21 mouse cellular contexts compared by ENCODE assay signal in the genomic region with DNA sequence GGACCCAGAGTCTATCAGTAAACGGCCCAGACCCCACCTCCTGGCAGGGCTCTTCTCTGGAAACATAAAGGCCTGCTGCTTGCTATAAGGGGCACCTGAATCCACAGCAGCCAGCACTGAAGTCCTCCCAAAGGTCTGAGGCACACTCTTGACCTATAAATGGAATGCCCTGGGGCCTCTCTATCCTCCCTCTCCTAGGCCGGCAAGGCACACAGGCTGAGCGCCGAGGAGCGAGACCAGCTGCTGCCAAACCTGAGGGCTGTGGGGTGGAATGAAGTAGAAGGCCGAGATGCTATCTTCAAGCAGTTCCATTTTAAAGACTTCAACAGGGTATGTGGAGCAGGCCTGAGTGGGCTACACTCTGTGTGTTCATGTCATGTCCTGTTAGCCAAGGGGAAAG. TPM values are rescaled to one million over a fixed set of nuclear protein-coding genes. Genes with fewer than 3 reads are reported as not detected.
DNase-seq lines count a peak whose midpoint lies in the region; ATAC-seq lines count a peak whose summit lies in the region.
"Had no signal": no experiment of that assay in that cellular context is flagged by ENCODE, and none has a peak within 500 bp of the region (broad histone marks: within the 10 kb centered on the region; RNA-seq: fewer than 3 reads in every experiment).

No protein-coding gene starts in this region.

- no peak overlapping the region for H3K9ac ChIP-seq in heart, embryonic 11.5 days (ENCODE audit: low read depth, low read length)
- H3K9ac ChIP-seq in midbrain, embryonic 11.5 days (ENCODE audit: low read length), result no peak overlapping the region
- no peak overlapping the region for H3K9ac ChIP-seq in midbrain, embryonic 13.5 days (replicated peaks)

- DNase-seq in heart, adult 11 months, result peak; percentile 71
- DNase-seq in heart, embryonic 10.5 days (ENCODE audit: low spot score), result no peak
- DNase-seq in heart, adult 9 months (ENCODE audit: low spot score in 2 of 2), result no peak
- peak; percentile 68 for DNase-seq in midbrain, embryonic 11.5 days (ENCODE audit: low spot score, missing footprints)
- DNase-seq: adrenal gland, adult 2 months; adrenal gland, adult 8-10 months; adrenal gland, postnatal 10 days; adrenal gland, postnatal 14 days; adrenal gland, postnatal 25 days; adrenal gland, postnatal 36 days; B cell, adult 2 months; cerebellum, adult 11 months; cerebellum, adult 11-12 months; cerebellum, adult 18-20 months had no signal

- no peaks in the 10 kb centered on the region for H3K9me3 ChIP-seq in heart, embryonic 11.5 days (replicated peaks; ENCODE audit: control insufficient read depth, low read length)
- H3K9me3 ChIP-seq in heart, embryonic 10.5 days, result no peaks in the 10 kb centered on the region
- H3K9me3 ChIP-seq in midbrain, embryonic 11.5 days (ENCODE audit: control insufficient read depth, low read length), result no peaks in the 10 kb centered on the region
- no peaks in the 10 kb centered on the region for H3K9me3 ChIP-seq in midbrain, embryonic 13.5 days

- no peak for ATAC-seq in heart, embryonic 11.5 days (replicated peaks; ENCODE audit: insufficient number of reproducible peaks, low FRiP score, low TSS enrichment)
- ATAC-seq in midbrain, embryonic 11.5 days (ENCODE audit: low FRiP score), result no peak
- ATAC-seq in midbrain, embryonic 13.5 days, result no peak
- ATAC-seq: activated CD4-positive, CD25-positive, alpha-beta regulatory T cell, adult 4 months; CD4-positive, CD25-positive, alpha-beta regulatory T cell, adult 4 months; Patski had no signal

- no peak overlapping the region for H3K4me2 ChIP-seq in heart, embryonic 11.5 days
- H3K4me2 ChIP-seq in midbrain, embryonic 11.5 days, result no peak overlapping the region
- no peak overlapping the region for H3K4me2 ChIP-seq in midbrain, embryonic 13.5 days (replicated peaks)

- H3K36me3 ChIP-seq in heart, embryonic 11.5 days (ENCODE audit: control insufficient read depth, insufficient read depth, low read length), result no peaks in the 10 kb centered on the region
- peaks cover 22% of the 10 kb centered on the region; the same call in 1 of the 2 replicates for H3K36me3 ChIP-seq in heart, embryonic 10.5 days
- H3K36me3 ChIP-seq in midbrain, embryonic 11.5 days (ENCODE audit: control insufficient read depth, insufficient read depth, low read length), result no peaks in the 10 kb centered on the region
- H3K36me3 ChIP-seq in midbrain, embryonic 13.5 days, result peaks cover 12% of the 10 kb centered on the region; the same call in 1 of the 2 replicates
- H3K36me3 ChIP-seq: G1E had no signal

- H3K27me3 ChIP-seq in heart, embryonic 11.5 days (ENCODE audit: control insufficient read depth, insufficient read depth, low read length), result no peaks in the 10 kb centered on the region
- H3K27me3 ChIP-seq in heart, embryonic 10.5 days (ENCODE audit: insufficient read depth, poor library complexity, severe bottlenecking), result no peaks in the 10 kb centered on the region
- H3K27me3 ChIP-seq in midbrain, embryonic 11.5 days (ENCODE audit: control insufficient read depth, insufficient read depth, low read length), result no peaks in the 10 kb centered on the region
- H3K27me3 ChIP-seq in midbrain, embryonic 13.5 days, result no peaks in the 10 kb centered on the region
- H3K27me3 ChIP-seq: CH12.LX, Patski had no signal

- 56% methylated on average over 6 of the region's 6 CpGs for WGBS in heart, embryonic 11.5 days (ENCODE audit: insufficient replicate concordance)
- whole genome bisulfite sequencing in heart, embryonic 10.5 days, result 56% methylated on average over 6 of the region's 6 CpGs
- 82% methylated on average over 6 of the region's 6 CpGs for WGBS in midbrain, embryonic 11.5 days
- 89% methylated on average over 6 of the region's 6 CpGs for WGBS in midbrain, embryonic 13.5 days

- H3K27ac ChIP-seq in heart, embryonic 11.5 days (ENCODE audit: low read depth, low read length), result no peak overlapping the region
- peak overlapping the region; percentile 22; the same call in 1 of the 2 replicates for H3K27ac ChIP-seq in heart, embryonic 10.5 days
- no peak overlapping the region for H3K27ac ChIP-seq in midbrain, embryonic 11.5 days (ENCODE audit: low read depth, low read length)
- H3K27ac ChIP-seq in midbrain, embryonic 13.5 days, result no peak overlapping the region

- H3K4me3 ChIP-seq in heart, embryonic 11.5 days (ENCODE audit: low read depth, low read length), result no peak overlapping the region
- H3K4me3 ChIP-seq in heart, embryonic 10.5 days, result 0 out of 2 replicates have a peak overlapping the region, but pooled peaks have one; percentile 16
- no peak overlapping the region for H3K4me3 ChIP-seq in midbrain, embryonic 11.5 days (ENCODE audit: low read depth, low read length)
- no peak overlapping the region for H3K4me3 ChIP-seq in midbrain, embryonic 13.5 days (replicated peaks)

- peaks cover 9% of the 10 kb centered on the region; the same call in 1 of the 2 replicates for H3K4me1 ChIP-seq in heart, embryonic 11.5 days (ENCODE audit: control insufficient read depth, insufficient read depth, low read length)
- H3K4me1 ChIP-seq in heart, embryonic 10.5 days, result peaks cover 33% of the 10 kb centered on the region
- H3K4me1 ChIP-seq in midbrain, embryonic 11.5 days (ENCODE audit: control insufficient read depth, insufficient read depth, low read length), result peaks cover 7% of the 10 kb centered on the region
- peaks cover 12% of the 10 kb centered on the region for H3K4me1 ChIP-seq in midbrain, embryonic 13.5 days (replicated peaks)

RNA-seq across cellular contexts. Expression of a gene that starts 2.7 kb away (rescaled TPM):
- polyA plus RNA-seq in heart, embryonic 11.5 days (2014; fragmentation: Nextera tagmentation; extraction: Ambion mirVana), result 66.4 and 71.2 TPM in 2 replicates
- polyA plus RNA-seq in heart, embryonic 10.5 days (2016; fragmentation: Nextera tagmentation; extraction: Ambion mirVana), result 63.1 and 69.7 TPM in 2 replicates
- 29.9 and 31.0 TPM in 2 replicates for polyA plus RNA-seq in midbrain, embryonic 11.5 days (2014; fragmentation: Nextera tagmentation; extraction: Ambion mirVana)
- 31.8 and 32.6 TPM in 2 replicates for polyA plus RNA-seq in midbrain, embryonic 13.5 days (2015; fragmentation: Nextera tagmentation; extraction: Ambion mirVana)
- polyA plus RNA-seq: activated CD4-positive, CD25-positive, alpha-beta regulatory T cell, adult 4 months; G1E had no signal

RNA-seq across cellular contexts. Expression of a gene that starts 55.6 kb away (rescaled TPM):
- 32.6 and 41.8 TPM in 2 replicates for polyA plus RNA-seq in heart, embryonic 11.5 days (2014; fragmentation: Nextera tagmentation; extraction: Ambion mirVana)
- polyA plus RNA-seq in heart, embryonic 10.5 days (2016; fragmentation: Nextera tagmentation; extraction: Ambion mirVana), result 34.6 and 41.7 TPM in 2 replicates
- polyA plus RNA-seq in midbrain, embryonic 11.5 days (2014; fragmentation: Nextera tagmentation; extraction: Ambion mirVana), result 78.0 and 80.7 TPM in 2 replicates
- polyA plus RNA-seq in midbrain, embryonic 13.5 days (2015; fragmentation: Nextera tagmentation; extraction: Ambion mirVana), result 60.8 and 70.8 TPM in 2 replicates
- polyA plus RNA-seq: G1E had no signal

Comparison
In these comparisons a context has a peak if more than half of its experiments do, and no peak if none do; other contexts are left out.
1. DNase-seq: peak in heart, adult 11 months (single experiment) and midbrain, embryonic 11.5 days (single experiment); none in heart, embryonic 10.5 days (single experiment) and heart, adult 9 months (0 of 2).